Mouse (Mus musculus) skeletal muscle tissue, postnatal 0 days (tissue): ENCODE data around the gene Rchy1. TPM values are rescaled to one million over a fixed set of nuclear protein-coding genes. Genes with fewer than 3 reads are reported as not detected.

Source experiments
- polyA plus RNA-seq: library from polyadenylated mRNA; unstranded; fragments of >200 nt; fragmentation: Nextera tagmentation; extraction: Ambion mirVana; gene quantifications from 2 replicates; pipeline ENCODE4 v1.2.1, GENCODE M21; 2015

Rchy1 gene
- 67.1 and 69.8 TPM in 2 replicates for polyA plus RNA-seq

DNA sequence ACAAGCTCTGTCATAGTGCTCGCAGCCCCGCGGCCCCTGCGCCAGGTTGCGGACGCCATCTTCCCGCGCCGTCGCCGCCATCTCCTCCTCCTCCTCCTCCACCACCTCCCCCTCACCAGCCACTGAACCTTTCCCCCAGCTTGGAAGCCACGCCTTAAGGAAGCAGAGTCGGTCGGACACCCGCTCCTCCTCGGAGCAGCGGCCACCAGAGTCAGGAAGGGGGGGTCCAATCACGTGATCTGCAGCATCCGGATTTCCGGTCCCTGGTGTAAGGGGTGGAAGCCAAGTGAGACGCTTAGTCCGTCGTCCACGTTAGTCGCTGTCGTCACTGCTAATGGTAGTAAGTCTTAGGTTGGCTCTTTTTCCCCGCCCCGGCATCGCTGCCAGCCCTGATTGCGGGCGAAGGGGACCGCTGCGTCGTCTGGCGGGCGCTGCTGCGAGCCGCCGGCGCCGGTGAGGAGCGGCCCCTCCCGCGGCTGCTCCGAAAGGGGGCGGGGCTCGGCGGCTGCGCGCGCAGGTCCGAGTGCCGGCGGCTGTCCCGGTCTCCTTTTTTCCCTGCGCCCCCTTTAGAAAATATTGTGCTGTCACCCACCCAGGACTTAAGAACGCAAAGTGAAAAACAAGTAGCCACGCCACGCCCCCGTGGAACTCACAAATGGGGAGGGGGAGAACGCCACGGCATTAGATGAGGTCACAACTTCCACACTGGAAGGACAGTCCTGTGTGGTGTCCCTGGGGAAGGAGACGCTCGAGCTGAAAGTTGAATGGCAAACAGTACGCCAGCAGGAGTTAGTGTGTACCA is at the start of gene Rchy1:
Gene Rchy1 (minus strand): TSS at position 430 of the 802 bp plus-strand sequence.

DNA sequence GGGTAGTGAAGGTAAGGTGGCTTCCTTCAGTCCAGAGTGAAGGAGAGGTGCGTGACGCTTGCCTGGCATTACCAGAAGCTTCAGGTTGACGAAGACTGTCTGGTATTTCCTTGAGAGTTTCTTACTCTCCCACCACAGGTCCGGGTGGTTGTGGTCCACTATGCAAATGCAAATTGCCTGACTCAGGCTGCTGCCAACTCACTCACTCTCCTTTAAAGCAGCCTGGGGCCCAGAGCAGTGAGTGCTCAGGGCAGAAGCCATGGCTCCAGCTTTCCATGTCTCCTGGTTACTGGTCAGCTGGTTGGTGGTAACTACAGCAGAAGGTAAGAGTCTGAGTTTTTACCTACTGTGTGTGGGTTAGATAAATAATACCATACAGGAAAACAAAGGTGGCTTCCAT is 24.4 kb upstream of the Rchy1 start, which contains the start of gene Odaph:
Gene Odaph (plus strand): TSS at position 240 of the 400 bp plus-strand sequence.

Other genes with a start within 250 kb of the Rchy1 start
- 0.29 TPM in 1 of 2 replicates, not detected in the other for gene Odaph, start 24.4 kb upstream of the Rchy1 start, polyA plus RNA-seq
- gene Cdkl2, start 80.8 kb upstream of the Rchy1 start, polyA plus RNA-seq, result 1.0 and 1.5 TPM in 2 replicates
- 67.9 and 92.7 TPM in 2 replicates for gene G3bp2, start 120.7 kb upstream of the Rchy1 start, polyA plus RNA-seq
- 35.9 and 40.6 TPM in 2 replicates for gene Uso1, start 174.9 kb upstream of the Rchy1 start, polyA plus RNA-seq